Mouse (Mus musculus) lung, adult 2 months (tissue): Measurements from ENCODE around the gene Gm9732.
"Not testable (repeated sequence)": the region's sequence is repeated elsewhere in the genome, so short reads cannot be mapped to it uniquely, and the experiment has no call there.

ENCODE experiments used
- CTCF ChIP-seq: fragments of 200-500 bp; IDR thresholded peaks from 2 replicates; pipeline ENCODE4 v1.5.1; 2011; ENCODE audit warnings: mild to moderate bottlenecking, low read length, control low read depth; ENCODE audit not compliant: insufficient read depth
- POLR2A ChIP-seq: fragments of 200-500 bp; IDR thresholded peaks from 2 replicates; pipeline ENCODE4 v1.6.1; 2011; ENCODE audit warnings: low read depth, mild to moderate bottlenecking, control low read depth, low read length, borderline replicate concordance; ENCODE audit errors: extremely low read depth

GRCm38 (mm10) chr14:43235204-43235603 is 39.6 kb upstream of the Gm9732 start, which contains the start of gene Gm8122:
- not testable (repeated sequence) for TF ChIP-seq CTCF, POLR2A
